Mouse (Mus musculus) hindbrain, embryonic 13.5 days (tissue): ENCODE measurements around the gene Vwa8. TPM values are rescaled to one million over a fixed set of nuclear protein-coding genes. Genes with fewer than 3 reads are reported as not detected.

Experiments
- ATAC-seq: fragments of 200-750 bp; cut with Nextera tagmentation; 2 replicates; pipeline ENCODE4 v1.8.0; 2017; ENCODE audit warnings: moderate TSS enrichment; ENCODE audit not compliant: low FRiP score
- H3K27ac ChIP-seq: fragments of 300-500 bp; sonication (generic); 2 replicates; pipeline ENCODE4 v1.5.1; 2015; ENCODE audit warnings: inconsistent platforms, mild to moderate bottlenecking, moderate library complexity
- H3K27me3 ChIP-seq: fragments of 300-500 bp; sonication (generic); 2 replicates; pipeline ENCODE4 v1.6.1; 2015; ENCODE audit warnings: mild to moderate bottlenecking, inconsistent platforms
- H3K36me3 ChIP-seq: fragments of 300-500 bp; sonication (generic); 2 replicates; pipeline ENCODE4 v1.6.1; 2015; ENCODE audit warnings: mild to moderate bottlenecking, inconsistent platforms
- H3K4me1 ChIP-seq: fragments of 300-500 bp; sonication (generic); replicated peaks from 2 replicates; pipeline ENCODE4 v1.6.1; 2015; ENCODE audit warnings: inconsistent platforms
- H3K4me2 ChIP-seq: fragments of 300-500 bp; sonication (generic); 2 replicates; pipeline ENCODE4 v1.6.1; 2015; ENCODE audit warnings: inconsistent platforms, mild to moderate bottlenecking, moderate library complexity
- H3K4me3 ChIP-seq: fragments of 300-500 bp; sonication (generic); 2 replicates; pipeline ENCODE4 v1.5.1; 2015; ENCODE audit warnings: mild to moderate bottlenecking, inconsistent platforms
- H3K9ac ChIP-seq: fragments of 300-500 bp; sonication (generic); 2 replicates; pipeline ENCODE4 v1.6.1; 2015; ENCODE audit warnings: mild to moderate bottlenecking, inconsistent platforms
- H3K9me3 ChIP-seq: fragments of 300-500 bp; sonication (generic); 2 replicates; pipeline ENCODE4 v1.6.1; 2016; ENCODE audit warnings: inconsistent platforms
- WGBS: fragments of 180-500 bp; shearing (Covaris S2); methylation state at CpG from one replicate; pipeline ENCODE4 v1.1.7; 2015; 5-methylcytosine and 5-hydroxymethylcytosine counted together
- polyA plus RNA-seq: library from polyadenylated mRNA; unstranded; fragments of >200 nt; fragmentation: Nextera tagmentation; extraction: Ambion mirVana; gene quantifications from 2 replicates; pipeline ENCODE4 v1.2.1, GENCODE M21; 2015

The Vwa8 gene
- polyA plus RNA-seq, 1 experiment from 2014 or later: 5.9 TPM

- 95% methylated on average over 6 of the region's 6 CpGs for WGBS
- no peaks in the 10 kb centered on the region for H3K36me3 ChIP-seq
- H3K4me3 ChIP-seq: no peak overlapping the region
- H3K4me1 ChIP-seq: peaks cover 23% of the 10 kb centered on the region
- H3K4me2 ChIP-seq: no peak overlapping the region
- H3K9ac ChIP-seq: no peak overlapping the region
- H3K9me3 ChIP-seq: no peaks in the 10 kb centered on the region
- ATAC-seq: no peak
- H3K27me3 ChIP-seq: no peaks in the 10 kb centered on the region
- H3K27ac ChIP-seq: no peak overlapping the region
Measured at GRCm38 (mm10) chr14:79139096-79139651, 290.3 kb downstream of the Vwa8 start.

DNA sequence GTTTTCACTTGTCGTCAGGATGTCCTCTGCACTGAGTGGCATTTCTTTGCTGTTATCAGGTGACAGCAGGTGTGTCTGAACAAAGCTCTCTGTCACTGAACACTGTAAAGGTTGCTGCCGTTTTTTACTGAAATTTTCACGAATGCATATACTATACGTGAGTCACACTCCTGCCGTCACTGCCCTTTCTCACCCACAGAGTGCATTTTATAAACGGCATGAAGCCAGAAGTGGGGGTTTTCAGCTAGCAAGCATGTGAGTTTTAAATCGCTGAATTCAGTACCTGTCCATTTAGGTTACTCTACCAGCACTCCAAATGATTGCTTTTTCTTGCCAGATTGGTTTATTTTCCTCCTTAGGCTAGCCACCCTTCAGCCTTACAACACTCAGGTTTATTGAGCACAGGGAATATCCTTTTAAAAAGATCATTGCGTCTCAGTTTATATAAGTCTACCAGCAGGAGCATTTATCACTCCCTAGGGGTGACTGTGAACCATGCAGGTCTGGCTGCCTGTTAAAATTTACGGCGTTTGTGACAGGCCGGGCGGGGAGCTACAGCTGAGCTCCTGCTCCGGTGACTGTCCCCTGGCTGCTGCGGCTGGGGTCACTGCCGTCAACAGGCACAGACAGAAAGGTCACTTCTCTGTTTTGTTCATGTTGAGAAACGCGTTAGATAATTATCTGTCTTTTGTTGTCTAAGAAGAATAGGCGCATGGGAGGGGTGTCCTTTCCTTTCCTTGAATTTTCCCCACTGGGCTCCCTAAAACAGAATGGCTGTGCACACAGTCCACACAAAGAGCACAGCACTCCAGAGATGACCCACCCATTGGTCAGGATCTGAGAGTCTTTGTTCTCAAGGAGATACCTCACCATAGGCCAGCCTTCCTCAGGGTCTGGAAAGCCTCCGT lies 291.3 kb downstream of the Vwa8 start:
- Histone ChIP-seq H3K4me3 (no peak overlapping the region), H3K9me3 (no peaks in the 10 kb centered on the region), H3K4me2 (peak overlapping the region; percentile 33; the same call in 1 of the 2 replicates), H3K27ac (peak overlapping the region; percentile 3; the same call in 1 of the 2 replicates), H3K27me3 (no peaks in the 10 kb centered on the region), H3K36me3 (no peaks in the 10 kb centered on the region), H3K4me1 (peaks cover 20% of the 10 kb centered on the region), H3K9ac (peak overlapping the region; percentile 26; the same call in 1 of the 2 replicates)
- peak; percentile 69 for ATAC-seq
- 22% methylated on average over 19 of the region's 19 CpGs for WGBS

DNA sequence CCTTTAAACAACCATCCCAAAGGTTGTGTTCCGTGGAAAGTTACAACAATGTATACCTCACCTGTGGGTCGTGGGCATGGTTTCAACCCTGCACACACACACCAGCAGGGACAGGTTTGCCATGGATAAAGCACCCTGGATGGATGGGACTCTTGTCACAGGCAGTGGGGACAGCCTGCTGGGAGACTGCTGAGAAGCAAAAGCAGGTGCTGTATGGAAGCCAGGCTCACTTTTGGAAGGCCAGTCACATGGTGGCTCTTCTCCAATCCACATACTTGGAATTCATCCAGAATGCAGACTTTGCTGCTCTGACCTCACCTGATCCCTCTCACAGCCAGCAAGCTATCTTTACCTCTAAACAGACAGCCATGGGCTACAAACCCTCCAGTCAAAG lies 292.0 kb downstream of the Vwa8 start:
- ATAC-seq: peak; percentile 60

GRCm38 (mm10) chr14:79142342-79142741 lies 293.5 kb downstream of the Vwa8 start:
- Histone ChIP-seq H3K4me2 (no peak overlapping the region), H3K36me3 (no peaks in the 10 kb centered on the region), H3K9me3 (no peaks in the 10 kb centered on the region), H3K9ac (no peak overlapping the region), H3K27ac (no peak overlapping the region), H3K4me1 (peaks cover 14% of the 10 kb centered on the region), H3K27me3 (no peaks in the 10 kb centered on the region), H3K4me3 (no peak overlapping the region)
- WGBS: 82% methylated on average over 4 of the region's 4 CpGs
- no peak for ATAC-seq

More for the DNA sequence above, 292.0 kb downstream of the Vwa8 start:
- no peaks in the 10 kb centered on the region for H3K9me3 ChIP-seq
- H3K4me1 ChIP-seq: peaks cover 20% of the 10 kb centered on the region
- H3K27ac ChIP-seq: peak overlapping the region; percentile 3; the same call in 1 of the 2 replicates
- no peaks in the 10 kb centered on the region for H3K36me3 ChIP-seq
- H3K9ac ChIP-seq: 0 out of 2 replicates have a peak overlapping the region, but pooled peaks have one; percentile 26
- 51% methylated on average over 2 of the region's 2 CpGs for WGBS
- peak overlapping the region; percentile 33; the same call in 1 of the 2 replicates for H3K4me2 ChIP-seq
- H3K4me3 ChIP-seq: no peak overlapping the region
- no peaks in the 10 kb centered on the region for H3K27me3 ChIP-seq

DNA sequence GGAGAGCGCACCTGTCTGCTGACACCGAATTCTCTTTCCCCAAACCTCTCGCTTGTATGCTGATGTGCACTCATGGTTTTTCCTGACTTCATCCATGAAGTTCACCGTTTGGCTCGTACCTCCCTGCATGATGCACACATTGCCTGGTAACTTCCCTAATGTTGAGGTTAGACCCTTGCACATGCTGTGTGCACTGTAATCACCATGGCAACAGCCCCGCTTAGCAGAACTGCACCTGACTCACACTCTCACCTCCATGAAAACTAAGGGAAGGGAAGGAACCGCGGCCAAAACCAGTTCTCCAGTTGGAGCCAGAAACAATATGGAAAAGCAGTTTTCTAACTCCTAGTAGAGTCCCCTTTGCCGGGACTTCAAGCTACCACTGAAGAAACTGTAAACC lies 294.8 kb downstream of the Vwa8 start:
- WGBS: 91% methylated on average over 9 of the region's 9 CpGs
- H3K9ac ChIP-seq: no peak overlapping the region
- no peak overlapping the region for H3K27ac ChIP-seq
- H3K27me3 ChIP-seq: no peaks in the 10 kb centered on the region
- no peak overlapping the region for H3K4me2 ChIP-seq
- H3K4me1 ChIP-seq: peaks cover 14% of the 10 kb centered on the region
- no peaks in the 10 kb centered on the region for H3K9me3 ChIP-seq
- no peak overlapping the region for H3K4me3 ChIP-seq
- no peaks in the 10 kb centered on the region for H3K36me3 ChIP-seq
- no peak for ATAC-seq

GRCm38 (mm10) chr14:79144278-79145224 lies 295.7 kb downstream of the Vwa8 start:
- Histone ChIP-seq H3K4me3 (no peak overlapping the region), H3K9ac (no peak overlapping the region), H3K36me3 (no peaks in the 10 kb centered on the region), H3K9me3 (no peaks in the 10 kb centered on the region), H3K4me1 (peaks cover 14% of the 10 kb centered on the region), H3K27ac (no peak overlapping the region; the same call in 1 of the 2 replicates), H3K4me2 (no peak overlapping the region), H3K27me3 (no peaks in the 10 kb centered on the region)
- ATAC-seq: no peak
- WGBS: 90% methylated on average over 13 of the region's 13 CpGs

DNA sequence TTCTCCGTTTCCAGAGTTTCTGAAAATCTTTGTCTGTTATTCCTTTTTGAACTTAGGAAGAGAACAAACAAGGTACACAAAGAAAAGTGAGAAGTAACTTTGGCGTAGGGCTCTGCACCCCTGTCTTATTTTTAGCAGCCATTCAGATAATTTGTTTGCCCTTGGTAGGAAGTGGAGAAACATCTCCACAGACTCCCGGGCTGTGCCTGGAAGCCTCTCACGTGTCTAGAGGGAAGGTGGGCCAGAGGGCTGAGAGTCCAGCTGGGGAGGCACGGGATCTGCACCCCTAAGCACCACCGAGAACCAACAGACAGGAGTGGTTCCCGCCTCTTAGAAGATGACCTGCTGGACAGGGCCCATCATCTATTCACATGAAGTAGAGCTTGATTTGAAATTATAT lies 302.9 kb downstream of the Vwa8 start:
- ATAC-seq: no peak
- Histone ChIP-seq H3K27me3 (no peaks in the 10 kb centered on the region), H3K9ac (no peak overlapping the region), H3K4me3 (no peak overlapping the region), H3K4me2 (no peak overlapping the region), H3K9me3 (no peaks in the 10 kb centered on the region), H3K36me3 (no peaks in the 10 kb centered on the region), H3K27ac (no peak overlapping the region), H3K4me1 (peaks cover 14% of the 10 kb centered on the region)
- WGBS: 89% methylated on average over 7 of the region's 7 CpGs

DNA sequence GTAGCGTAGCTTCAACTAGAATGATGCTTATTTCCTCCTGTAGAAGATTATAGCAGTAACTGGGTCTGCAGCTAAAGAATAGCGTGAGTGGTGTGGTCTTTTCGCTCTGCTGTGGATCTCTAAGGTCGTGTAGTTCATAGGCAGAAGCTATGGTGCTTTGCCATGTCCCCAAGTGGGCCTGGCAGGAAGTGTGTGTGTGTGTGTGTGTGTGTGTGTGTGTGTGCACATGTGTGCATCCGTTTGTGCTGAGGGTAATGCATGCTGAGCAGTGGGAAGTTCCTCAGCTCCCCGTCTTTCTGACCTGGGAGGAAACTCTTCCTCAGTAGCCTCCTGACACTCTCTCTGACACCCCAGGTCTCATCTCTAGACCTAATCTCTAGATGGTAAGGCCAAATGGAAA lies 305.0 kb downstream of the Vwa8 start:
- no peak overlapping the region for H3K27ac ChIP-seq
- H3K9me3 ChIP-seq: no peaks in the 10 kb centered on the region
- peaks cover 26% of the 10 kb centered on the region for H3K4me1 ChIP-seq
- 87% methylated on average over 6 of the region's 6 CpGs for WGBS
- no peak overlapping the region for H3K9ac ChIP-seq
- no peak overlapping the region for H3K4me3 ChIP-seq
- ATAC-seq: no peak
- H3K36me3 ChIP-seq: no peaks in the 10 kb centered on the region
- no peaks in the 10 kb centered on the region for H3K27me3 ChIP-seq
- H3K4me2 ChIP-seq: no peak overlapping the region

DNA sequence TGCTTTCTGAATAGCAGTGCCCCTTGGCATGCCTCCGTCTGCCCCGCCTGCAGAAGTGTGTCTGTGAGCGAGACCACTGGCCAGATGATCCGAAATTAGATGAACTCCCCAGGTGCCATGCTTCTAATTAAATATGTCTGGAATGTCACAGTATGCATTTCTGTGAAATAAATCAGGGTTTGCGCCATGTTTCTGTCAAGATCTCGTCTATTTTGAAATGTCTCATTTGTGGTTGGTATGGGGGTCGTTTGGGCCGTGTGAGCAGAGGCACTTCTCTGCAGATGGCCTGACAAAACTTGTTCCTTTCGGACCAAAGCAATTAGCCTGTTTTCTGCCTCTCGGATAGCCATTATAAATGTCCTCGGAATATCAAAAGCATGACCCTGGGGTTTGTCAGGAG lies 306.1 kb downstream of the Vwa8 start:
- 49% methylated on average over 11 of the region's 11 CpGs for WGBS
- no peak for ATAC-seq
- no peaks in the 10 kb centered on the region for H3K27me3 ChIP-seq

GRCm38 (mm10) chr14:79156526-79157411 lies 307.9 kb downstream of the Vwa8 start:
- H3K4me2 ChIP-seq: no peak overlapping the region
- H3K4me1 ChIP-seq: peaks cover 26% of the 10 kb centered on the region
- H3K9ac ChIP-seq: no peak overlapping the region
- 77% methylated on average over 10 of the region's 10 CpGs for WGBS
- peaks cover 5% of the 10 kb centered on the region for H3K36me3 ChIP-seq
- no peak; the same call in 1 of the 2 replicates for ATAC-seq
- H3K27me3 ChIP-seq: no peaks in the 10 kb centered on the region
- peak overlapping the region; percentile 62; the same call in 1 of the 2 replicates for H3K27ac ChIP-seq
- no peak overlapping the region for H3K4me3 ChIP-seq
- no peaks in the 10 kb centered on the region for H3K9me3 ChIP-seq

More for the DNA sequence above, 306.1 kb downstream of the Vwa8 start:
- no peaks in the 10 kb centered on the region for H3K36me3 ChIP-seq
- no peak overlapping the region for H3K4me3 ChIP-seq
- H3K9ac ChIP-seq: no peak overlapping the region
- H3K9me3 ChIP-seq: no peaks in the 10 kb centered on the region
- H3K4me1 ChIP-seq: peaks cover 26% of the 10 kb centered on the region
- H3K4me2 ChIP-seq: no peak overlapping the region
- H3K27ac ChIP-seq: no peak overlapping the region
